Mouse (Mus musculus) adrenal gland, postnatal 4 days (tissue): ENCODE measurements around the gene Stox2. TPM values are rescaled to one million over a fixed set of nuclear protein-coding genes. Genes with fewer than 3 reads are reported as not detected.

Source experiments
- DNase-seq, 2 experiments: peaks; one replicate each; pipeline ENCODE4 v3.0.0; 2021 to 2022; ENCODE audit warnings: low spot score in 2 of 2, mixed read lengths in 2 of 2
- total RNA-seq, 2 experiments: library from RNA; stranded (reverse); gene quantifications; 2 replicates each; pipeline ENCODE4 v1.2.3; 2021

Gene Stox2
- total RNA-seq, 2 experiments from 2014 or later = 20.3 to 23.1 TPM

DNA sequence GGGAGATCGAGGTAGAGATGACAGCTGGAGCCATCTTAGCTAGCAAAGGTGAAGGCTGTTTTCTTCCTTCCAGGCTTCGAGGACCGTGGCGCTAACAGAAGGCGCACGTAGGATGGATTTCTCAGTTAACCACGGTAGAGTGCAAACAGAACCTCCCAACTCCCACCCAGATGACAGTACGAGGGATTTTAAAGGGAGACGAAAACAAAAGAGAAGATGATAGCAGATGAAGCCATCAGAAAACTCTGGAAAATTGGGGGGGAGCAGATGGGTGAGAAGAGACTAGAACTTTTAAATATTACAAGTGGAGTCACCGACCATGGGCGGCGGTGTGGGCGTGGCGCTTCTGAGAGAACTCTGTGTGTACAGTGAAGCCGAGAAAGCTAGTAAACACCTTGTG lies 202.0 kb downstream of the Stox2 start:
- no peak for DNase-seq

GRCm38 (mm10) chr8:47243631-47244030 lies 202.5 kb downstream of the Stox2 start:
- DNase-seq = no peak

DNA sequence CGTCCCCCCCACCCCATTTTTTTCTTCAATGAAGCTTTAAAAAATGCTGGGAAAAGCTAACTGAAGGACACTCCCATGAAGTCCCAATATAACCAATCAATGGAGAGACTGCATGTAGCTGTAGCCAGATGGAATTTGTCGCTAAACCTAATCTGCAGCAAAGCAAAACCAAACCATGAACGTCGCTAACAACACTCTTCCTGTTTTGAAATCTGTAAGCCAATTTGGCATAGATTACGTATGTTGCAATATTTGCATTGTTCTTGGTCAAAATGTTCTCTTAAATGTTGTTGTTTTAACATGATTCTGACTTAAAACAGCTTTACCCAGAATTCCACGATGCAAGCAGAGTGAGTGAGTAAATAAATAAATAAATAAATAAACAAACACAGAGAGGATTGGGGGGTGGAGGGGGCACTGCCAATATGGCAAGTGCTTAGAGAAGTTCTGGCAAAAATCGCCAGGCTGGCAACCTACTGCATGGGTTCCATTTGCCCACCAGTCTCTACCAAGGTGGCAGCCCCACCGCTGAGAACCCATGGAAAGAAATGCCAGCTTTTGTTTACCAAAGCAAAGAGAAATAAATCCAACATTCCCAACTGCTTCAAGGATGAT lies 203.0 kb downstream of the Stox2 start:
- DNase-seq = no peak

DNA sequence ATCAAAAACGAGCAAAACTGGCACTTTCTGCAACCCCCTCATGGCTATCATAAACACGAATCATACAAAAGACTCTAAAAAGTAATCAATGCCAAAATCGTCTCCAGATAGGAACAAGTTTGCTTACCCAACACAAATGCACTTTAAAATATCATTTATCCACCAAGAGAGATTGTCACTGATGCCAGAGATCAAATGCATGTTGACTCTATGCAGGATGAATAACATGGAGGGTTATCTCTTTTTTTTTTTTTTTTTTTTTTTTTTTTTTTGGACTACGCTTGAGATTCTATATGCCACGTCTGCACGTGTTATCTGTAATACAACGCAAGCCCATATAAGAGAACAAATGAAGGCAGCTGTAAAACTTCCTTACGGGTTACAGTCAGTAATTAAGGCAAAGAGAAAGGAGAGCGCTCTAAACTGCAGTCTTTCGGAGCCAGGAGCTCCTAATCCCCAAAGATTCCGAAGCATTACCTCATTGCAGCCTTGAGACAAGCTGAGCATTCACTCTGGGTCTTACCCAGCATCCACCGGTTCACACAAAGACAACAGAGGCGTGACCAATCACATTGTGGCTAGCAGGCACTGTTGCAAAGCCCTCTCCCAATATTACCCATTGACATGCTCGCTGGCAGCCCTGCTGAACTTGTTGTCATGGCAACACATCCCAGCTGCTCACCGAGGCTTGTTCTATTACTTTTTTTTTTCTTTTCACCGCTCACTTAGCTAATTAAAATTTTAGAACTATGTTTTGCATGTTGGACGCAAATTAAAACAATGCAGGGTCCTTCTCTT lies 203.8 kb downstream of the Stox2 start:
- peak in 1 of 2 experiments; percentile 38 for DNase-seq

GRCm38 (mm10) chr8:47241421-47242078 lies 204.6 kb downstream of the Stox2 start:
- DNase-seq = no peak

GRCm38 (mm10) chr8:47240871-47241270 lies 205.3 kb downstream of the Stox2 start:
- DNase-seq = no peak

DNA sequence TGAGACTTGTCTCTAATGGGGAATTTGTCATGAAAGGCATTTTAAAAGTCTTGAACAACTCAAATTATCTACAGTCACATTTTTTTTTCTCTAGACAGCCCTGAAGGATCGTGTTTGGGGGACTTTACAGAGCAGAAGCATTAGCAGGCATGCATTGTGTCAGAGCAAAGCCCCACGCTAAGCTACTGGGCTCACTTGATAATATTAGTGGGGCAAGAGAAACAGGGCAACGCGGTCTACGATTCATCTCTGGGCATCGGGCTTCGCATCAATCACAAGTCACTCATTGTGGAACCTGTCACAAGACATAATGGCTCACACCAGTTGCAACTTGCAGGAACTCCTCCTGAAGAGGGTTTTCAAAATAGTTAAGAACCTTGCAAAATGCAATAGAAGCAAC lies 205.9 kb downstream of the Stox2 start:
- DNase-seq = no peak

DNA sequence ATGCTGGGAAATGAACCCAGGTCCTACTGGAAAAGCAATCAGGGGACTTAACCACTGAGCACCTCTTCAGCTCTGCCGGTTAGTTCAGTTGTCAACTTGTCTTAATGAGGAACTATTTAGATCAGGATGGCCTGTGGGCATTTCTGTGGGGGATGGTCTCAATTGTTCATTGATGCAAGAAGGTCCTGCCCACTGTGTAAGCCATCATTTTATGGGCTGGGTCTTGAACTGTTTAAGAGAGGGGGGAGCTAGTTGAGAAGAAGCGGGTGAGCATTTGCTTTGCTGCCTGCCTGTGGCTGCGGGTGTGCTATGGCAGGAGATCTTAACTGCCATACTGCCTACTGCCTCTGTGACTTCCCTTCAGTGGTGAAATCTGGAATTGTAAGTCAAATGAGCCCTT lies 214.1 kb downstream of the Stox2 start:
- no peak for DNase-seq

- no peak for DNase-seq
Observed at GRCm38 (mm10) chr8:47230057-47230456, 216.1 kb downstream of the Stox2 start.

DNA sequence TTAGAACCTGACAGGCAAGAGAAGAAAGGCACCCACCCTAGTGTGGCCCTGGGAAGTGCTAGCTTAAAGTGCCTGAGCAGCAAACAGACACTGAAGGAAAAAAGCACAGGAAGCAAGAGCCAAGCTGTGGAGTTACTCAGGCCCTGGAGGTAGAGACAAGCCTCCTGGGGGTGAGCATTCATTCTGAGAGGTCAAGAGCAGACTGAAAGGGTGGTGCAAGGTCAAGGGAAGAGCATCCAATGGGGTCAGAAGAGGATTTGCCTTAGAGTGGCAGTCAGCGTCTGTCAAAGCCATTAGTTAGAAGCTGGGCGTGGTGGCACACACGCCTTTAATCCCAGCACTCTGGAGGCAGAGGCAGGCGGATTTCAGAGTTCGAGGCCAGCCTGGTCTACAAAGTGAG lies 224.3 kb downstream of the Stox2 start:
- DNase-seq = no peak

DNA sequence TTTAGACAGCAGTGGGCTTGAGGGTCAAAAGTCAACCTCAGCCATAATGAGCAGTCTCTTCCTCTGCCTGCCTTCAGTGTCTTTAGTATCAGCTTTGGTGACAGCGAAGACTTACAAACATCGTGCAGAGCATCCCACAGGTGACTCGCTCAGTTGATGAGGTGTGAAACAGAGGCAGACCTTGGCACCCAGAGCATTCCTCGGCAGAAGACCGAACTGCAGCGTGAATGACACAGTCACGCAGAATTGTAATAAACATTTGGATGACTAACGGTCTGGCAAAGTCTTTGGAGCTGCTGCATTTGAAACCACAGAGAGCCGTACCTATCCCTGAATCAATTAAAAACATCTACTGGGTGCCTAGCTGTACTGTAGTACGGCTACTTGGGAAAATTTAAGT lies 225.0 kb downstream of the Stox2 start:
- DNase-seq = no peak

DNA sequence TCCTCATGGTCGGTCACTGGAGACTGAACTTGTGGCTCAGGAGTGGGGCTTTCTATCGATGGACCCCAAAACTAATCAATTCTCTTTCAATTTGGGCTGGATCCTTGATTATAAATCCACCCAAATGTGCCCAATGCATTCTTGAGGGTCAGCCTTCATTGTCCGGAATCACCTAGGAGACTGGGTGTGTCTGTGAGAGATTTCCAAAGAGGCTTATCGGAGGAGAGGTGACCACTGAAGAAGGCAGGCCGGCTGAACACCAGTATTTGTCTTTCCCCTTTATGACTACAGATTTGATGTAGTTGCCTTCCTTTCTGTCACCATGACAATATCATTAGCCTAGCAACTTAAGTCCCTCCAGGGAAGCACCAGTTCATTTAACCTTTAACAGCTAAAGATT lies 225.8 kb downstream of the Stox2 start:
- DNase-seq = no peak

DNA sequence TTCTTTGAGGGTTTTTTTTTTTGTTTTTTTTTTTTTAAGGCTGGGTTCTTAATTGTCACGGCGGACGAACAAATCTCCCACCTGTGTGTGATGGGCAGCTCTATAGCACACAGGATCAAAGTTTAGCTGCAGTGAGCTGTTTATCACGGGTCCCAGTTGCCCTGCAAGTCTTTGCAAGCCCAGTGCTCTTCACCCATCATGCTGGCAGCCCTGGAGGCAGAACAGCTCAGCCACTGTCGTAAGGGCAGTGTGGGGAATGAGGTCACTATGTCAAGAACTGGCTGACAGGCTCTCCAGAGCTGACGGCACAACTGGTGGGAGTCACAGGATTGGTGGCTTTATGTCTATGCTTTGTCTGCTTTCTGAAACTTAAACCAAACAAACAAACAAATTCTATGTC lies 227.6 kb downstream of the Stox2 start:
- DNase-seq = no peak

GRCm38 (mm10) chr8:47218021-47218420 lies 228.1 kb downstream of the Stox2 start:
- DNase-seq = no peak

GRCm38 (mm10) chr8:47212124-47212523 lies 234.0 kb downstream of the Stox2 start:
- no peak for DNase-seq

- no peak for DNase-seq
Observed at GRCm38 (mm10) chr8:47211226-47211625, 234.9 kb downstream of the Stox2 start.

DNA sequence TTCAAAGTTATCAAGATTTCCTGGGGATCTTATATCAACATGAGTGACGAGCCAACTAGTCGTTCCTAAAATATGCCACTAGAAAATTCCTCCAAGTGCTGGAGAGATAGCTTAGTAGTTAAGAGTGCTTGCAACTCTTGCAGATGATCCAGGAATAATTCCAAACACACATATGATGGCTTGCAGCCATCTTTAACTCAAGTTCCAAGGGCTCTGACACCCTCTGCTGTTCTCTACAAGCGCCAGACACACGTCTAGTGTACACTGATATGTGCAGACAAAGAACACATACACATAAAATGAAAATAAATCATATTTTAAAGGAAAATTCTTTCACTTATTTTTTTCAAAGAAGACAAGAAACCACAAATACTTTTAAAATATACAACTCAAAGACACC lies 237.9 kb downstream of the Stox2 start:
- DNase-seq = no peak

GRCm38 (mm10) chr8:47206640-47207237 lies 239.4 kb downstream of the Stox2 start:
- no peak for DNase-seq

DNA sequence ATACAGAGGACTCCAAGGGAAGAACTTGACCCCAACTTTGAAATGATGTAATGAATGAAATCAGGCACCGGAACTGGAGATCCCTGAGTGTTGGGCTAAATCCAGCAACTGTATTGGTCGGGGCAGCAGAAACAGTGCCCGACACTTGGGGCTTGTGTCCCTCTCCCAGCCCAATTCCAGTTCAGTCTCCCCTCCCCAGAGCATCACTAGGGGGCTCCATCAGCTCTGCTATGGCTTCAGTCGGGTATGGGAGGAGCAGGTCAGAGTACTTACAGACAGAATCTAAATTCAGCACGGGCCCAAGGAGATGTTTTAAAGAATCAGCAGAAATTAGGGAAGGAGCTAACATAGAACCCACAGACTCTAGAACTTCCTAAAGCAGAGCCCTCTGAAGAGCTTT lies 240.7 kb downstream of the Stox2 start:
- no peak for DNase-seq

GRCm38 (mm10) chr8:47196391-47196790 lies 249.8 kb downstream of the Stox2 start:
- no peak for DNase-seq

GRCm38 (mm10) chr8:47193321-47193996 lies 252.7 kb downstream of the Stox2 start:
- no peak for DNase-seq
